Mouse (Mus musculus) left cerebral cortex, adult 6 months (tissue): ENCODE data around the gene Zic1. TPM values are rescaled to one million over a fixed set of nuclear protein-coding genes. Genes with fewer than 3 reads are reported as not detected.

ENCODE experiments used
- long read RNA-seq, 2 experiments: library from polyadenylated mRNA; unstranded; transcript quantifications; one replicate each; pipeline ENCODE4 v2.0.0; 2019 to 2020
- polyA plus RNA-seq: library from polyadenylated mRNA; unstranded; fragments of <200 nt; fragmentation: Nextera tagmentation; gene quantifications from 2 replicates; pipeline ENCODE4 v1.2.3, GENCODE M21; 2021

The Zic1 gene
- polyA plus RNA-seq = 0.67 and 1.4 TPM in 2 replicates
- long read RNA-seq, experiment 1, partial matches to known transcripts = 0 of 1 reads
- long read RNA-seq, experiment 1, other reads (novel, unspliced or antisense) = 1 of 1 reads
- long read RNA-seq, experiment 2, partial matches to known transcripts = 0 of 2 reads
- long read RNA-seq, experiment 2, other reads (novel, unspliced or antisense) = 2 of 2 reads

DNA sequence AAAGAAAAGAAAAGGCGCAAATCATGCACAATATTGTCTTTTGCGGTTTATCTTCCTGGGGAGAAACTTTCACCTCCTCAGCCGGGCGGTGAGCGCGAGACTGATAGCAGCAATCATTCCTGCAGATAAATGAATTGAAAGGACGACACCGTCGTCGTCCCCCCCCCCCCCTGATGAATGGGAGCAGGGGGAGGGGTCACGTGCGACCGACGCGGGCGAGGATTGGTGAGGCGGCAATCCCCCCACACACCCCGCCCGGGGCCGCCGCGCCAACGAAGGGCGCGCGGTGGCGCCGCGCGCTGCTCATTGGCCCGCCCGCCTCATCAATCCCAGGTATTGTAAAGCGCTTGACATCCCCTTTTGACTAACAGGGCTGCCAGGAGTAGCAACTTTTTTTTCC is at the start of gene Zic1:
Gene Zic1 (minus strand): TSS at position 147 of the 400 bp plus-strand sequence.

GRCm38 (mm10) chr9:91361856-91362601 is 3.6 kb downstream of the Zic1 start, which contains the start of gene Zic4:
Gene Zic4, plus strand, starts transcription at chr9:91362413.

Other genes starting within 250 kb of the Zic1 start
- 1.4 and 1.5 TPM in 2 replicates for gene Zic4, start 3.4 kb downstream of the Zic1 start, polyA plus RNA-seq